Mouse (Mus musculus): ENCODE results near the gene Nutf2.

DNA sequence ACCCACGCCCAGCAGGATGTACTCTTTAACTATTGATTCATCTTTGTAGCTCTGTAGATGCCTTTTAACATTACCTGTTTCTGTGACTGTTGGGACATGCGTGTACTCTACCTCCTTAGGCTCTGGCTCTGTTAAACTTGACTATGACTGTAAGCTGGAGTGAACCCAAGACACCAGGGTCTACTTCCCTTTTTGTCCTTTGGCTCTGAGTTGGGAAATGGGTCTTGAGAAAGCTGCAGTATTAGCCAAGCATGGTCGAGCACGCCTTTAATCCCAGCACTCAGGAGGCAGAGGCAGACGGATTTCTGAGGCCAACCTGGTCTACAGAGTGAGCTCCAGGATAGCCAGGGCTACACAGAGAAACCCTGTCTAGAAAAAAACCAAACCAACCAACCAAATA, 1.9 kb upstream of the Nutf2 start:
- TF ChIP-seq POLR2A (IDR thresholded peaks at IDR 0.05; ENCODE audit: low read depth, low read length): no peak
- no peak for TF ChIP-seq CTCF (conservative IDR thresholded peaks at IDR 0.05; ENCODE audit: insufficient read depth, insufficient read length, low read depth, low read length)
